Mouse (Mus musculus) liver, embryonic 11.5 days (tissue): ENCODE data around the gene Slc25a17. TPM values are rescaled to one million over a fixed set of nuclear protein-coding genes. Genes with fewer than 3 reads are reported as not detected.

Experiments
- ATAC-seq: fragments of 200-750 bp; cut with Nextera tagmentation; replicated peaks from 2 replicates; pipeline ENCODE4 v1.8.0; 2017; ENCODE audit warnings: moderate number of reproducible peaks, mild to moderate bottlenecking, moderate TSS enrichment, moderate library complexity; ENCODE audit not compliant: low FRiP score
- DNase-seq: peaks from one replicate; pipeline ENCODE4 v3.0.0-alpha.2; 2017; ENCODE audit warnings: low spot score
- H3K27ac ChIP-seq: fragments of 300-500 bp; sonication (generic); 2 replicates; pipeline ENCODE4 v1.5.1; 2014; ENCODE audit warnings: mild to moderate bottlenecking, low read depth, low read length, control low read depth
- H3K27me3 ChIP-seq: fragments of 300-500 bp; sonication (generic); replicated peaks from 2 replicates; pipeline ENCODE4 v1.6.1; 2014; ENCODE audit warnings: low read length, mixed read lengths; ENCODE audit not compliant: control insufficient read depth, insufficient read depth
- H3K36me3 ChIP-seq: fragments of 300-500 bp; sonication (generic); 2 replicates; pipeline ENCODE4 v1.6.1; 2014; ENCODE audit warnings: mild to moderate bottlenecking, low read length, moderate library complexity, mixed read lengths; ENCODE audit not compliant: control insufficient read depth, insufficient read depth
- H3K4me1 ChIP-seq: fragments of 300-500 bp; sonication (generic); replicated peaks from 2 replicates; pipeline ENCODE4 v1.6.1; 2014; ENCODE audit warnings: low read length, mixed read lengths; ENCODE audit not compliant: control insufficient read depth, insufficient read depth
- H3K4me2 ChIP-seq: fragments of 300-500 bp; sonication (generic); 2 replicates; pipeline ENCODE4 v1.6.1; 2014; ENCODE audit warnings: mild to moderate bottlenecking, control low read depth, moderate library complexity
- H3K4me3 ChIP-seq: fragments of 300-500 bp; sonication (generic); 2 replicates; pipeline ENCODE4 v1.5.1; 2014; ENCODE audit warnings: low read depth, low read length, control low read depth
- H3K9ac ChIP-seq: fragments of 300-500 bp; sonication (generic); 2 replicates; pipeline ENCODE4 v1.6.1; 2014; ENCODE audit warnings: low read depth, low read length, control low read depth
- H3K9me3 ChIP-seq: fragments of 300-500 bp; sonication (generic); 2 replicates; pipeline ENCODE4 v1.6.1; 2016; ENCODE audit warnings: low read length, inconsistent platforms, mixed read lengths; ENCODE audit not compliant: control insufficient read depth
- WGBS: fragments of 180-500 bp; shearing (Covaris S2); extraction: QIAGEN DNeasy Blood & Tissue Kit; methylation state at CpG from one replicate; pipeline ENCODE4 v1.1.7; 2014; 5-methylcytosine and 5-hydroxymethylcytosine counted together
- polyA plus RNA-seq: library from polyadenylated mRNA; unstranded; fragments of >200 nt; fragmentation: Nextera tagmentation; extraction: Ambion mirVana; gene quantifications from 2 replicates; pipeline ENCODE4 v1.2.1, GENCODE M21; 2014

The Slc25a17 gene
- polyA plus RNA-seq, 1 experiment from 2014 or later: 71.9 TPM

- Histone ChIP-seq H3K9ac (no peak overlapping the region), H3K9me3 (no peaks in the 10 kb centered on the region), H3K36me3 (no peaks in the 10 kb centered on the region), H3K27ac (no peak overlapping the region), H3K4me1 (no peaks in the 10 kb centered on the region), H3K27me3 (no peaks in the 10 kb centered on the region), H3K4me2 (no peak overlapping the region), H3K4me3 (no peak overlapping the region)
- ATAC-seq: no peak
- DNase-seq: no peak
- WGBS: 82% methylated on average over 9 of the region's 9 CpGs
These were observed 69.9 kb downstream of the Slc25a17 start for GRCm38 (mm10) chr15:81290747-81291146.

- Histone ChIP-seq H3K4me1 (no peaks in the 10 kb centered on the region), H3K27me3 (no peaks in the 10 kb centered on the region), H3K9me3 (no peaks in the 10 kb centered on the region), H3K4me2 (no peak overlapping the region), H3K4me3 (no peak overlapping the region), H3K27ac (no peak overlapping the region), H3K9ac (no peak overlapping the region), H3K36me3 (no peaks in the 10 kb centered on the region)
- DNase-seq (no peak), ATAC-seq (no peak)
- WGBS: 81% methylated on average over 4 of the region's 4 CpGs
These were observed 70.4 kb downstream of the Slc25a17 start for GRCm38 (mm10) chr15:81290230-81290629.

- DNase-seq (no peak), ATAC-seq (no peak)
- Histone ChIP-seq H3K9me3 (no peaks in the 10 kb centered on the region), H3K27ac (no peak overlapping the region), H3K4me3 (no peak overlapping the region), H3K36me3 (no peaks in the 10 kb centered on the region), H3K4me2 (no peak overlapping the region), H3K9ac (no peak overlapping the region), H3K27me3 (no peaks in the 10 kb centered on the region), H3K4me1 (no peaks in the 10 kb centered on the region)
- WGBS: 80% methylated on average over 9 of the region's 9 CpGs
These were observed 76.4 kb downstream of the Slc25a17 start for GRCm38 (mm10) chr15:81284121-81284734.

DNA sequence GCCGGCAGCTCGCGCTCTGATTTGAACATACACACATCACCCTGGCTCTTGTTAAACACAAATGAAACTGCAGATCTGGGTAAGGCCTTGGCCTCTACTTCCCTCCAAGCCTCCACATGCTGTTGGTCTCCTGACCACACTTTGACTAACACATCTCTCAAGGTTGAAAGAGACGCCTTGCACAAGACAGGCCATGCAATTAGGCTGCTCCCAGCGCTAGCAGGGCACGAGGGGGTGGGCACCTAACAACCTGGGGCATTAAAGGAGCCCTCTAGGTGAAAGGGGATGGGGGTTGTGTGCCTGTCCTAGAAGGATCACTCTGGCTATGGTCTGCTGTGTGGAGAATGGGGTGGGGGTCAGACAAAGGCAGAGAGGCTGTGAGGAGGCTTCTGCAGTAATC is 81.9 kb downstream of the Slc25a17 start:
- Histone ChIP-seq H3K27ac (no peak overlapping the region), H3K4me2 (no peak overlapping the region), H3K9me3 (no peaks in the 10 kb centered on the region), H3K4me1 (no peaks in the 10 kb centered on the region), H3K27me3 (no peaks in the 10 kb centered on the region), H3K36me3 (no peaks in the 10 kb centered on the region), H3K4me3 (no peak overlapping the region), H3K9ac (no peak overlapping the region)
- WGBS: 79% methylated on average over 6 of the region's 6 CpGs
- no peak for ATAC-seq
- DNase-seq: no peak

GRCm38 (mm10) chr15:81277928-81278327 is 82.7 kb downstream of the Slc25a17 start:
- no peaks in the 10 kb centered on the region for H3K9me3 ChIP-seq
- H3K27me3 ChIP-seq: no peaks in the 10 kb centered on the region
- ATAC-seq: no peak
- no peak overlapping the region for H3K9ac ChIP-seq
- H3K27ac ChIP-seq: no peak overlapping the region
- DNase-seq: no peak
- H3K4me2 ChIP-seq: no peak overlapping the region
- no peak overlapping the region for H3K4me3 ChIP-seq
- H3K4me1 ChIP-seq: no peaks in the 10 kb centered on the region
- H3K36me3 ChIP-seq: no peaks in the 10 kb centered on the region
- 42% methylated on average over 11 of the region's 11 CpGs for WGBS

DNA sequence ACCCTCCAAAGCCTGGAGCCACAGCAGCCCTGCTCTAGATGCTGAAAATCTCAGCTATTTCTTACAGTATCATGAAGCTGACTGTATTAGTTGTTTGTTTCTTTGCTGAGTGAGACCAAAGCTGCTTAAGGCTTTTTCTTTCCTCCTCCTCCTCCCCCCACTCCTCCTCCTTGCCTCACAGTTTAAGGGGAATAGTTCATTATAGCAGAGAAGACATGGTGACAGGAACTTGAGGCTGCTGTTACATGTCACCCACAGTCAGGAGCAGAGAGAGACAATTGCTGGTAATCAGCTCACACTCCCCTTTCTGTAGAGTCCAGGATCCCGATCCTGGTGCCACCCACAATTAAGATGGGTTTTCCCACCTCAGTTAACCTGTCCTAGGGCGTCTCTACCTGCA is 87.3 kb downstream of the Slc25a17 start:
- no peak for ATAC-seq

GRCm38 (mm10) chr15:81272305-81273053 is 88.1 kb downstream of the Slc25a17 start:
- 24% methylated on average over 13 of the region's 13 CpGs for WGBS
- no peaks in the 10 kb centered on the region for H3K4me1 ChIP-seq
- no peaks in the 10 kb centered on the region for H3K36me3 ChIP-seq
- H3K9me3 ChIP-seq: no peaks in the 10 kb centered on the region
- no peak overlapping the region for H3K27ac ChIP-seq
- no peak overlapping the region for H3K9ac ChIP-seq
- H3K27me3 ChIP-seq: no peaks in the 10 kb centered on the region
- no peak overlapping the region for H3K4me3 ChIP-seq
- DNase-seq (no peak), ATAC-seq (no peak)
- no peak overlapping the region for H3K4me2 ChIP-seq

More for the DNA sequence above, 87.3 kb downstream of the Slc25a17 start:
- Histone ChIP-seq H3K27me3 (no peaks in the 10 kb centered on the region), H3K9me3 (no peaks in the 10 kb centered on the region), H3K4me3 (no peak overlapping the region), H3K9ac (no peak overlapping the region), H3K4me2 (no peak overlapping the region), H3K36me3 (no peaks in the 10 kb centered on the region), H3K27ac (no peak overlapping the region), H3K4me1 (no peaks in the 10 kb centered on the region)
- DNase-seq: no peak
- 47% methylated on average over 2 of the region's 2 CpGs for WGBS
